Mouse (Mus musculus) c-Kit-positive CD71-negative TER-119-negative erythroid progenitor cells, embryonic 14.5 days (primary cell): ENCODE measurements around the gene Il33.

Source experiments
- DNase-seq: peaks from one replicate; pipeline ENCODE4 v3.0.0-alpha.2; 2013; ENCODE audit warnings: low read depth

The Il33 gene

GRCm38 (mm10) chr19:30000406-30001365, 75.8 kb downstream of the Il33 start:
- no peak for DNase-seq

DNA sequence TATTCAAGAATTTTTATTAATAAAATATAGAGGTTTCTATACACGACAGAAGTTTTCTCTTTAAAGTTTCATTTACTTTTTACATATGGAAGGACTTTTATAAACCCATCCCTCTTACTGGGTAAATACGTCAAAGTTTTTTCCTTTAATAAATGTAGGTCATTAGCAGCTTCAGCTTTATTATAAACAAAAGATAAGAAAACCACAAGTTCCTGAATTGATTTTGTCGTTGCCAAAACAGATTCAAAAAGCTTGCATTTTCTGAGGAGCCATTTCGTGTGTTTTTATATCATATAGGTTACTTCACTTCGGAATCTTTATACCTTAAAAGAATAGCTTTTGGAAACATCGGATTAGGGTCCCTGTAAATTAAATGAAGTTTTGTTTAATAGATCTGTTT, 76.6 kb downstream of the Il33 start:
- no peak for DNase-seq

DNA sequence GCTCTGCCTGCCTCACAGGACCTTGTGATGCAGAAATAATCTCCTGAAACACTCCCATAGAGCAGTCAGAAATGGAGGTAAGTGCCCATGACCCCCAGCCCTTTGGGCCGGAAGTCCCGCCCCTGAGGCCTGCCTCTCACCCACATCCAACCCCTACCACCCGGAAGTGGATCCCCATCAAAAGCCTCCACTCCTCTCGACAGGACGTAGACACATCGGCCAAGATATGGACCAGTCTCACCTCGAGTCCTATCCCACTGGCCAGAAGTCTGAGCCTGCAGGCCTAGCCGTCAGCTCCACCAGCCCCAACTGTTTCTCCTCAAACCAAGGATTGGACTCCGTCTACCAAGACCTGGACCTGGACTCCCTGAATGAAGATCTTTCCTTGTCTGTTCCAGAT, 78.7 kb downstream of the Il33 start, which contains the start of gene Trpd52l3:
TSS of gene Trpd52l3 (plus strand) at position 170 of the 400 bp plus-strand sequence.
- no peak for DNase-seq

GRCm38 (mm10) chr19:30006371-30006770, 81.5 kb downstream of the Il33 start:
- DNase-seq, result no peak
